Mouse (Mus musculus) brown adipose tissue, adult 24 weeks (tissue): Measurements from ENCODE around the gene Gm16867. TPM values are rescaled to one million over a fixed set of nuclear protein-coding genes. Genes with fewer than 3 reads are reported as not detected.
"Not testable (repeated sequence)": the region's sequence is repeated elsewhere in the genome, so short reads cannot be mapped to it uniquely, and the experiment has no call there.

Experiments used
- H3K27ac ChIP-seq: fragments of 200-500 bp; replicated peaks from 2 replicates; pipeline ENCODE4 v1.5.1; 2012; ENCODE audit warnings: low read depth, mild to moderate bottlenecking, low read length
- H3K4me1 ChIP-seq: fragments of 200-500 bp; 2 replicates; pipeline ENCODE4 v1.6.1; 2012; ENCODE audit warnings: low read length, mixed read lengths; ENCODE audit not compliant: control insufficient read depth, insufficient read depth, insufficient read length
- H3K4me3 ChIP-seq: fragments of 200-500 bp; 2 replicates; pipeline ENCODE4 v1.5.1; 2012; ENCODE audit warnings: low read depth, mild to moderate bottlenecking, low read length, moderate library complexity; ENCODE audit not compliant: insufficient read depth
- polyA plus RNA-seq: library from polyadenylated mRNA; stranded (reverse); fragments of >200 nt; gene quantifications from 2 replicates; pipeline ENCODE4 v1.2.4, GENCODE M21; 2012; ENCODE audit not compliant: missing spikeins, insufficient read depth, insufficient read length

Gene Gm16867
- 3.1 and 4.5 TPM in 2 replicates for polyA plus RNA-seq

GRCm38 (mm10) chr14:69503174-69503573 is at the start of gene Gm16867:
Gene Gm16867 (minus strand): TSS chr14:69503362.
- not testable (repeated sequence) for H3K4me1 ChIP-seq, H3K4me3 ChIP-seq, H3K27ac ChIP-seq

- H3K27ac ChIP-seq, H3K4me3 ChIP-seq, H3K4me1 ChIP-seq: not testable (repeated sequence)
These were observed 44.1 kb upstream of the Gm16867 start for GRCm38 (mm10) chr14:69547310-69547709.

GRCm38 (mm10) chr14:69545052-69545451 is 41.9 kb upstream of the Gm16867 start:
- not testable (repeated sequence) for H3K4me3 ChIP-seq

GRCm38 (mm10) chr14:69544033-69544432 is 40.9 kb upstream of the Gm16867 start:
- H3K4me1 ChIP-seq, H3K27ac ChIP-seq: not testable (repeated sequence)

More at GRCm38 (mm10) chr14:69545052-69545451, 41.9 kb upstream of the Gm16867 start:
- H3K27ac ChIP-seq, H3K4me1 ChIP-seq: not testable (repeated sequence)

GRCm38 (mm10) chr14:69542695-69543094 is 39.5 kb upstream of the Gm16867 start:
- not testable (repeated sequence) for H3K4me3 ChIP-seq

More at GRCm38 (mm10) chr14:69544033-69544432, 40.9 kb upstream of the Gm16867 start:
- not testable (repeated sequence) for H3K4me3 ChIP-seq

GRCm38 (mm10) chr14:69540113-69540512 is 37.0 kb upstream of the Gm16867 start:
- not testable (repeated sequence) for H3K27ac ChIP-seq, H3K4me1 ChIP-seq, H3K4me3 ChIP-seq

More at GRCm38 (mm10) chr14:69542695-69543094, 39.5 kb upstream of the Gm16867 start:
- not testable (repeated sequence) for H3K4me1 ChIP-seq, H3K27ac ChIP-seq

- H3K4me1 ChIP-seq, H3K4me3 ChIP-seq: not testable (repeated sequence)
These were observed 33.4 kb upstream of the Gm16867 start for GRCm38 (mm10) chr14:69536539-69536938.

GRCm38 (mm10) chr14:69526202-69526601 is 23.0 kb upstream of the Gm16867 start:
- H3K27ac ChIP-seq, H3K4me1 ChIP-seq, H3K4me3 ChIP-seq: not testable (repeated sequence)

More at GRCm38 (mm10) chr14:69536539-69536938, 33.4 kb upstream of the Gm16867 start:
- H3K27ac ChIP-seq: not testable (repeated sequence)

GRCm38 (mm10) chr14:69523001-69523400 is 19.8 kb upstream of the Gm16867 start:
- H3K4me1 ChIP-seq, H3K27ac ChIP-seq, H3K4me3 ChIP-seq: not testable (repeated sequence)

GRCm38 (mm10) chr14:69520810-69521209 is 17.6 kb upstream of the Gm16867 start:
- H3K4me1 ChIP-seq, H3K27ac ChIP-seq, H3K4me3 ChIP-seq: not testable (repeated sequence)

- H3K27ac ChIP-seq, H3K4me1 ChIP-seq, H3K4me3 ChIP-seq: not testable (repeated sequence)
These were observed 9.3 kb upstream of the Gm16867 start, which contains the start of gene Gm27179 for GRCm38 (mm10) chr14:69512449-69512848. Gene Gm27179 (minus strand): TSS chr14:69512549.

GRCm38 (mm10) chr14:69507000-69507399 is 3.8 kb upstream of the Gm16867 start:
- H3K4me3 ChIP-seq, H3K27ac ChIP-seq, H3K4me1 ChIP-seq: not testable (repeated sequence)

- not testable (repeated sequence) for H3K27ac ChIP-seq, H3K4me3 ChIP-seq, H3K4me1 ChIP-seq
These were observed 567 bp downstream of the Gm16867 start for GRCm38 (mm10) chr14:69502440-69503150.

GRCm38 (mm10) chr14:69496259-69496658 is 6.9 kb downstream of the Gm16867 start:
- H3K27ac ChIP-seq, H3K4me3 ChIP-seq, H3K4me1 ChIP-seq: not testable (repeated sequence)

GRCm38 (mm10) chr14:69494946-69495345 is 8.2 kb downstream of the Gm16867 start:
- H3K4me1 ChIP-seq, H3K27ac ChIP-seq, H3K4me3 ChIP-seq: not testable (repeated sequence)

GRCm38 (mm10) chr14:69494522-69494921 is 8.6 kb downstream of the Gm16867 start:
- H3K4me3 ChIP-seq, H3K27ac ChIP-seq, H3K4me1 ChIP-seq: not testable (repeated sequence)
